Mouse (Mus musculus) T-helper 1 cell (primary cell): ENCODE results near the gene Pidd1.

ENCODE experiments used
- in situ Hi-C: fragments of 300-600 bp; cut with MboI, MseI; formaldehyde crosslinking; loops from one replicate; pipeline ENCODE4 v1.15.1; 2025; ENCODE audit warnings: high pct_unique_total_duplicates

The Pidd1 gene

DNA sequence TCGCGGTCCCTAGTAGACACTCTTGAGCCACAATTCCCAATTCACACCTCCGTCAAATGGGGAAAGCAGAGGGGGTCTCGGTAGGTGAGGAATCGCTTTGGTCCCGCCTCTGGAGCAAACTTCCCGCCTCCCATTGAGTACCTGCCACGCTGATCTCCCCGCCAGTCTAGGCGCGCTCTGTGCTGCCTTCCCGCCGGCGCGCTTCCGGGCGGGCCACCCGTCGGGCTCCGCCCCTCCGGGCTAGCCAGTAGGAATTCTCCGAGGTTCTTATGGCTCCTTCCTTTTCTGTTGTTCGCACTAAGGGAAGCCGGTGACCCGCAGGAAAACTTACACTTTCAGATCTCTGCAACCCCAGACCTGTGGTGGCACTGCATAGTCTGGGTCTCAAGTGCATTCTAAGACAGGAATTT is at the start of gene Pidd1:
TSS of gene Pidd1 (minus strand) at position 198 of the 410 bp plus-strand sequence.
- in situ Hi-C loops: no loop called here

GRCm38 (mm10) chr7:141492738-141493137 is 48.9 kb upstream of the Pidd1 start:
- in situ Hi-C loops: no loop called here

- in situ Hi-C loops: no loop called here
Observed at GRCm38 (mm10) chr7:141491151-141491550, 47.3 kb upstream of the Pidd1 start.

- in situ Hi-C loops: loop anchor here (5.0 kb wide), 2 partner anchors 35 to 270 kb away; no protein-coding TSS in a partner anchor
Observed at GRCm38 (mm10) chr7:141487141-141487540, 43.3 kb upstream of the Pidd1 start.

DNA sequence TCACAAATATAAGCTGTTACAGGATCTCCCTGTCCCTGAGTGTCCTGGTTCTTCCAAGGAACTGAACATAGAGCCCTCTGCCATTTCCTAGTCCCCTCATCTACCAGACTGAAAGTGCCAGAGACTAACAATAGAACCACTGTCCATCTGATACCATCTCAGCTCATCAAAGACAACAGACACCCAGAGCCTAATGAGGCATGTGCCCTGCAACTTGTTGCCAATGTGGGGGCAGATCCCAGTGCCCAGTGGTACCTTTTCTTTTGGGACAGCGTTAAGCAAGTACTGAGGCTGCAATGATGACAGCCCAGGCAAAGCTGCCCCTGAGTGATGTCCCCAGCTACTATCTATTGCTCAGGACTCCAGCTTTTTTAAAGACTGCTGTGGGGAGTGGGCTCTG is 42.4 kb upstream of the Pidd1 start:
- in situ Hi-C loops: loop anchor here (5.0 kb wide), 2 partner anchors 36 to 271 kb away; no protein-coding TSS in a partner anchor

DNA sequence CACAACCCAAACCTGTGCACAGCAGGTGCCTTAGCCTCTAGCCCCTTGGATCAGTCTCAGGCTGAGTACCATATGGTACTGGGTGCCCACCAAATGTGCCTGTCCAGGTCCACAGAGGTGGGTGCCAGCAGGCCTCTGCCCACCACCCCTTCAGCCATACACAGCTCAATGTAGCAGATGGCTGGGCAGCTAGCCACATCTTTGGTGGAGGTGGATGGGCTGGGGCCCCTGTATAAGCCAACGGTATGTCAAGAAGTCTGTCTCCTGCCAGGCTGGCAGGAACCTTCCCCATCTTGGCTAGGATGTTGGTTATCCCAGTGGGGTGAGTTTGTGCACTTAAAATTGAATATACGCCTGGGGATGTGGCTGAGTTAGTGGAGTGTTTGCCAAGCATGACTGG is 41.8 kb upstream of the Pidd1 start:
- in situ Hi-C loops: loop anchor here (5.0 kb wide), 2 partner anchors 37 to 272 kb away; no protein-coding TSS in a partner anchor

DNA sequence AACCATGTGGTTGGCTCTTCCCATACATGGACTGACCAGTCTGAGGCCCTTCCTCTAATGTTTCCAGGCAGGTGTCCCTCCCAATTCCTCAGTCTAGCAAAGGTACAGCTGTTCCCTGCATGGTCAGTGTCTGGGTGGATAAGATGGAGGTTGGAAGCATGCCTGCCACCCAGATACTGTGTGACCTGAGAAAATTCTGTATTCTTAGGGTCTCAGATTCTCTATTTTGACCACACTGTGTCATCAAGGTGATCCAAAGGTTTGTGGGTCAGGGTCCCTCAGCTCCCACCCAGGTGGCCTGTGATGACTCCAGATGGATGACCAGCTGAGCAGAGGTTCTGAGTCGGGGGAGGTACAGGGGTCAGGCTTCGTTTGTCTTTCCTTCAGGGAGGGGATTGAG is 41.4 kb upstream of the Pidd1 start:
- in situ Hi-C loops: loop anchor here (5.0 kb wide), 2 partner anchors 37 to 272 kb away; no protein-coding TSS in a partner anchor

DNA sequence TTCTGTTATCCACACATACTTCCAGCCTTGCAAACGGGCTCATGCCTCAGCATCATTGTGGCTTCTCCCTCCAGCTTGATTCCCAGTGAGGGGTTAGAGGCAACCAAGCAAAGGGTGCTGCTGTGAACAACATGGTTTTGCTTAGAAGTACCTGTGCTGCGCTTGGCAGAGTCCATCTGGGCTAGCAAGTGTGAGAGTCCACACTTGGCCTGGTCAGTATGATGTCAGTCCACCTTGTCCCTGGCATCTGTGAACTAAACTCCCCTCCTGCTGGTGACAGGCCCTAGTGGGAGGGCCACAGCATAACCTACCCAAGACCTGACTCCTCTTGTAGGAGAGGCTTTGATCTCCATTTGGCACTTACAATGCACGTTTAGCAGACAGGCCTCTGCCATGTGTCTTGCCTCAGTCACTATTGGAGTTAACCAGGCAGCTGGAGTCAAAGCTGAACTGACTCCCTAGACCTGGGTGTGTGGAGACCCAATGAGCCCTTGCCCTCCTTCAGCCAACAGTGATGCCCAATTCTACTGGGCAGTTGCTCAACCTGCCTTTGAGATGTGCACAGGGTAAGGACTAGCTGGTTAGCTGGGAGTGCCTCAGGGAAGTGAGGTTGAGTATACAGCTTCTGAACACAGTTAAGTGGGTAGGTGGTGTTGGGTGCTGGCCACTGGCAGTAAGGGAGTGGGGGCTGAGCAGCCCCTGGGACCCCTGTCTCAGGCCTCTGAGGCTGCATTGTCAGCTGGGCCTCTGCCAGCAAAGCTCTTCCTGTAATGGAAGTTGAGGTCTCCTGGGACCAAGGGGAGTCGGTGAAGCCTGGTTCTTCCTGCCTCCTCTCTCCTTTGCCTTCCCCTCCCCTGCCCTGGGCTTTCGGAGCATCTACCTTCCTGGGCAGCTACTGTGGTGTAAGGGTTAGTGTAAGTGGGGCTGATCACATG is 40.6 kb upstream of the Pidd1 start:
- in situ Hi-C loops: loop anchor here (5.0 kb wide), 3 partner anchors 38 to 273 kb away; no protein-coding TSS in a partner anchor

DNA sequence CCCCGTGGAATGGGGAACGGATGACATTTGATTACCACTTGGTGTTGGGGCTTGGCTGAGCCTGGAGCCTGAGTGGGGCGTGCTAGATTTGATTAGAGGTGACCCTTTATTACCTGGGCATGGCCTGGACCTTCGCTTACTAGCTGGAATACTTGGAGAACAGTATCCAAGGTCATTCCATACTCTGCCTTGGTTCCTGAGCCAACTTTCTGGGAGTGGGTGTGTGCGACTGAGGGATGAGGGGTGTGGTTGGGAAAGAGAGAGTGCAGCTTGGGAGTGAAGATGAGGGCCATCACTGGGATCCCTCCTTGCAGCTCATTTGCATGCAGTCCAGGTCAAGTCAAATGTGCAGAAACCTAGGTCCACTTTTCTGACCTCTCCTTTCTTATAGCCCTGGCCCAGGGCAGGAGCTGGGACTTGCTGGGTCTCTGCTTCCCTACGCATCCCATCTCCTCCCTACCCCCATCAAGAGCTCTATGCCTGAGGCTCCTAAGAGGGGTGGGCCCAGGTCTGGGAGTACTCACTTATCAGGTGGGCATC is 39.4 kb upstream of the Pidd1 start:
- in situ Hi-C loops: loop anchor here (5.0 kb wide), 1 partner anchor 184 kb away; no protein-coding TSS in a partner anchor

DNA sequence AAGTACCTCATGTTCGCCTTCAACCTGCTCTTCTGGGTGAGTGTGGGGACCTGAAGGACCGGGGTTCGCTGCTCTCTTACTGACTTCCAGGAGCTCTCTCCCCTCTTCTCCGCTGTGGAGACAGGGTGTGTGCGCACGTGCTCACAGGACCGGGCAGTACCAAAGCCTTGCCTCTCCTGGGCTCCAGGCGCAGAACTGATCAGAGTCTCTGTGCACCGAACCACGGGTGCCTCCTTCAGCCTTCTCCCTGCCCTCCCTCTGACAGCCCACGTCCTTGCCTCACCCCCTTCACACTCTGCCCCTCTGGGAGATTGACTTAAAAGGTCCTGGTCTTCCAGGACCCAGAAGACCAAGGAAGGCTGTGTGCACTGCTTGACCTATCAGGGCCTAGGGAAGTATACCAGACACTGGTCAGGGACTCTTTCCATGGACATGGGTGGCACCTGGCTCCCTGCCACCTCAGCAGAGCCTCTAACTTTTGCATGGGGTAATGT is 38.8 kb upstream of the Pidd1 start:
- in situ Hi-C loops: loop anchor here (5.0 kb wide), 1 partner anchor 185 kb away; no protein-coding TSS in a partner anchor

GRCm38 (mm10) chr7:141481498-141482401 is 37.9 kb upstream of the Pidd1 start:
- in situ Hi-C loops: loop anchor here (5.0 kb wide), 1 partner anchor 186 kb away; no protein-coding TSS in a partner anchor

DNA sequence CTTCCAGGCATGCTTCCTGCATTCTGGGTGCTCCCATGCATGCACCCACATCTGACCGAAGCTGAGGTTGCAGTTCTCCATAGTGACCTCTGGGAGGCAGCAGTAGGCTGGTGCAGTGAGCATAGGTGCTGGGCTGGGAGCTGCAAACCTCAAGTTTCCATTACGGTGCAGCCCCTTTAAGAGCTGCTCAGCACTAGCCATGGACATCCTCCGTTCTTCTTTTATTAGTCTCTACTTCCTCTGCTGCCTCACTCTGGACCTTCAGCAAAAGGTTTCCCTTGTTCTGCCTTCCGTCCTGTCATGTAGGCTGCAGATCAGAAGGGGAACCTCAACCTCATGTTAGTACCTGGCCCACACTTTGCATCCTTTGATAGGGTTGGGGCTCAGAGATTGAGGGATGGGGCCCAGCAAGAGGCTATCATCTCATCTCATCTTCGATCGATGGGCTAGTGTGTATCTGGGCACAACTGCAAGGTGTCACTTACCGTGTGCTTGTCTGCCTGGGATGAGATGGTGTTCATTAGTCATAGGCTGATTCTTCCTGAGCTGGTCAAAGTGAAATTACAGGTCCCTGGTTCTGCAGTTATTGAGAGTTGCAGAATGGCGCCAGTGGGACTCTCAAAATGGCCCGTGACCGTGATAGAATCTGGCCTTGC is 37.1 kb upstream of the Pidd1 start:
- in situ Hi-C loops: loop anchor here (5.0 kb wide), 1 partner anchor 186 kb away; no protein-coding TSS in a partner anchor

GRCm38 (mm10) chr7:141478270-141478748 is 34.5 kb upstream of the Pidd1 start:
- in situ Hi-C loops: loop anchor here (10.0 kb wide), 1 partner anchor 906 kb away; the partner anchor contains the start of genes Ctsd and Gm49369

GRCm38 (mm10) chr7:141477578-141478269 is 33.9 kb upstream of the Pidd1 start:
- in situ Hi-C loops: loop anchor here (10.0 kb wide), 1 partner anchor 907 kb away; the partner anchor contains the start of genes Ctsd and Gm49369

DNA sequence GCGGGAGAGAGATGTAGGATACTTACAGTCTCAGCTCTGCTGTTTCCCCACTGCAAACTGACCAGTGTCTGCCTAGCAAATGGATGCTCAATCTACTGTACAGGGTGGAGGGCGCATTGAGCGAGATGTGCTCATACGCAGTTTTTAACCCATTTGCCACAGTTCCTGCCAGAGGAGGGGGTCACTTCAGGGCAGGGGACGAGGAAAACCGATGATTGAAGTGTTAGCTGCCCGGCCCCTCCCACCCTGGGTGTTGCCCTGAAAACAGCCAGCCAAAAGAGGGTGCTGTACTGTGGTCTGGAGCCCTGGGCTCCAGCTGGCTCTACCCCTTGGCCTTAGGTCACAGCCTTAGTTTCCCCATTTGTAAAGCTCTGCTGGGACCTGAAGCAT is 33.2 kb upstream of the Pidd1 start:
- in situ Hi-C loops: loop anchor here (10.0 kb wide), 1 partner anchor 908 kb away; the partner anchor contains the start of genes Ctsd and Gm49369

DNA sequence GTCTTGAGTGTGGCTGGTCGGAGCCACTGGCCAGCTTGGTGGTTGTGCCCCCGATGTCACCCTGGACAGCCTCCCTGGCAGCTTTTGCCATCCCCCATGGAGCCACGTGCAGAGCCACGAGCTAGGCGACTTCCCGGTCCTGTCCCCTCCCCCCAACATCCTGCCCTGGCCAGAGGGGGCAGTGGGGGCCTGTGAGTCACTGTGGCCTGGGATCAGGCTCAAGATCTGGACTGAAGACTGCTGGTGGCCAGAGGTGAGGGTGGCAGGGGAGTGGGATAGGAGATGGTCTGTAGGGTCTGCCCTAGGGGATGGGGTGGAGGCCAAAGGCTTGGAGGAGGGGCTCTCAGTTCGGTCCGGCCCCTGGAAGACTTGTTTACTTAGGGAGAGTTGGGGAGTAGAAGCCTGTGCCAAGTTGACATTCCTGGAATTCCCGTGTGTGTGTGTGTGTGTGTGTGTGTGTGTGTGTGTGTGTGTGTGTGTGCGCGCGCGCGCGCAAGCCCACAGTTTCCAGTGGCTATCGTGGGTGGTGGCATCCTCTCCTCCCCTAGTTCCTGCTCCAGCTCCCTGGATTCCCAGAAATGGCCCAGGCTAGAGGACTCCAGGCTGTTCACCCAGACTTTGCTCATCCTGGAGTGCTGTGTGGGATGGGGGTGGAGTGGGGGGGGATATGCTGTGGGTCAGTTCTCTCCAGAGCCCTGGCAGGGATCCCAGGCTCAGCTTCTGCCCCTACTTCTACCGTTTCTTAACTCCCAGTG is 32.6 kb upstream of the Pidd1 start:
- in situ Hi-C loops: loop anchor here (10.0 kb wide), 1 partner anchor 908 kb away; the partner anchor contains the start of genes Ctsd and Gm49369

DNA sequence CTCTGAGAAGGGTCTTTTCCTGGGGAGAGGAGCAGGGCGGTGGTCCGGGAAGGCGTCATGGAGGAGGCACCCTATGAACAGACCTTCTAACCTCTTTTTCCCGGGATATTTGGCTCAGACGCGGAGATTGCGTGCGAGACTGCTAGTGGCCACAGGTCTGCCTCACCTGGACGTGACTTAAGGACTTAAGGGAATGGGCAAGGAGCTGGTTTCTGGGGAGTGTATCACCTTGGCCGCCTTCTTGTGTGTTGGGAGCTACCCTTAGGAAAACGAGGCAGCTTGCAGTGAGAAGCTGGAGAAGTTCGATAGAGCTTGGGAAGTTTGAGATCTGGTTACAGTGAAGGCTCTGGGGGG is 32.0 kb upstream of the Pidd1 start:
- in situ Hi-C loops: loop anchor here (10.0 kb wide), 1 partner anchor 909 kb away; the partner anchor contains the start of genes Ctsd and Gm49369

- in situ Hi-C loops: loop anchor here (10.0 kb wide), 1 partner anchor 910 kb away; the partner anchor contains the start of genes Ctsd and Gm49369
Observed at GRCm38 (mm10) chr7:141475011-141475804, 31.4 kb upstream of the Pidd1 start, which contains the start of the genes Polr2l and Tspan4. Gene Polr2l, minus strand, starts transcription at chr7:141475132. Gene Tspan4, plus strand, starts transcription at chr7:141475240.
